Mouse (Mus musculus) CH12.LX (cell line): ENCODE results near the gene Gpr45.

Experiments
- BHLHE40 ChIP-seq: IDR thresholded peaks from 2 replicates; pipeline ENCODE4 v1.6.1; 2011; ENCODE audit warnings: mild to moderate bottlenecking, low read depth, low read length, improper control_type of control experiment
- CTCF ChIP-seq, 2 experiments: IDR thresholded peaks in 1 of 2; conservative IDR thresholded peaks in 1 of 2; 2 replicates each; pipeline ENCODE4 v1.5.1; 2011 to 2012; ENCODE audit warnings: low read depth in 2 of 2, low read length in 2 of 2, improper control_type of control experiment in 1 of 2, inconsistent platforms in 1 of 2, mild to moderate bottlenecking in 1 of 2, moderate library complexity in 1 of 2
- EP300 ChIP-seq: IDR thresholded peaks from 2 replicates; pipeline ENCODE4 v1.6.1; 2011; ENCODE audit warnings: low read length, improper control_type of control experiment
- MAFK ChIP-seq: IDR thresholded peaks from 2 replicates; pipeline ENCODE4 v1.6.1; 2011; ENCODE audit warnings: low read length, improper control_type of control experiment; ENCODE audit not compliant: insufficient replicate concordance
- MEF2A ChIP-seq: IDR thresholded peaks from 2 replicates; pipeline ENCODE4 v1.6.1; 2014; ENCODE audit warnings: low read depth, mild to moderate bottlenecking, inconsistent platforms, low read length, improper control_type of control experiment, borderline replicate concordance
- NRF1 ChIP-seq: IDR thresholded peaks from 2 replicates; pipeline ENCODE4 v1.6.1; 2014; ENCODE audit warnings: low read depth, mild to moderate bottlenecking, inconsistent platforms, low read length, improper control_type of control experiment, moderate library complexity
- PAX5 ChIP-seq: IDR thresholded peaks from 2 replicates; pipeline ENCODE4 v1.6.1; 2012; ENCODE audit warnings: low read length, inconsistent platforms, mixed read lengths

- TF ChIP-seq CTCF (conservative IDR thresholded peaks at IDR 0.05 in 1 of 2, IDR thresholded peaks at IDR 0.05 in 1 of 2; ENCODE audit: low read depth in 2 of 2, low read length in 2 of 2) (no peak), NRF1 (no peak), BHLHE40 (no peak), PAX5 (no peak), EP300 (no peak), MEF2A (no peak), MAFK (no peak)
Observed at GRCm38 (mm10) chr1:43047811-43048210, 95.1 kb downstream of the Gpr45 start.
